Comparison of ENCODE assay signal across 9 mouse cellular contexts in the genomic region with DNA sequence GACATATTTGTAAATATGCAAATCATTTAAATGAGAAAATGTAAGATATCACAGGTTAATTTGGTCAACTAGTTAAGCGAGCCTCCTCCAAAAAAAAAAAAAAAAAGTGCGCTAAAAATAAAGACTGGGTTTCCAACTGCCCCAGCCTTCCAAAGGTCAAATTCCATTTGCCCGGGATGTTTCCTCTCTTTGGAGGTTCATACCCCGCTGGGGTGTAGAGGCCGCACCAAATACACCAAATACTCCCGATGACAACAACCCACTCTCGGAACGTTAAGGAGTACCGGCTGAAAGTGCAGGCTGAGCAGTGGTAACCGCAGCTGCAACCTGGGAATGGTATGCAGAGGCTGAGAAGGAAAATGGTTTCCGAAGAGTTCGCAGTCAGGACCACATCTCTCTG. TPM values are rescaled to one million over a fixed set of nuclear protein-coding genes. Genes with fewer than 3 reads are reported as not detected.
DNase-seq lines count a peak whose midpoint lies in the region; ATAC-seq lines count a peak whose summit lies in the region.
"Had no signal": no experiment of that assay in that cellular context is flagged by ENCODE, and none has a peak within 500 bp of the region (broad histone marks: within the 10 kb centered on the region; RNA-seq: fewer than 3 reads in every experiment).

No protein-coding gene starts in this region.

- H3K27ac ChIP-seq in heart, embryonic 14.5 days (replicated peaks in 1 of 2; ENCODE audit: control insufficient read depth in 1 of 2, insufficient read depth in 1 of 2, low read depth in 2 of 2, low read length in 2 of 2) = no peak overlapping the region
- no peak overlapping the region for H3K27ac ChIP-seq in neural tube, embryonic 11.5 days (ENCODE audit: low read depth, low read length)
- H3K27ac ChIP-seq in liver, embryonic 11.5 days (ENCODE audit: low read depth, low read length) = no peak overlapping the region

- no peaks in the 10 kb centered on the region for H3K27me3 ChIP-seq in heart, embryonic 14.5 days (ENCODE audit: control insufficient read depth, insufficient read depth, low read length)
- H3K27me3 ChIP-seq in neural tube, embryonic 11.5 days (ENCODE audit: control insufficient read depth, insufficient read depth, low read length) = no peaks in the 10 kb centered on the region
- no peaks in the 10 kb centered on the region for H3K27me3 ChIP-seq in liver, embryonic 11.5 days (replicated peaks; ENCODE audit: control insufficient read depth, insufficient read depth, low read length)

- peak overlapping the region; percentile 61 for H3K4me2 ChIP-seq in heart, embryonic 14.5 days (ENCODE audit: low read length)
- peak overlapping the region; percentile 3; the same call in 1 of the 2 replicates for H3K4me2 ChIP-seq in neural tube, embryonic 11.5 days (ENCODE audit: low read depth)
- H3K4me2 ChIP-seq in liver, embryonic 11.5 days = peak overlapping the region; percentile 19

- H3K4me3 ChIP-seq in heart, embryonic 14.5 days (ENCODE audit: control insufficient read depth in 1 of 2, insufficient read depth in 1 of 2, low read depth in 1 of 2, low read length in 2 of 2) = peak overlapping the region; percentile 19 to 21; a peak in 3 of 4 replicates
- no peak overlapping the region for H3K4me3 ChIP-seq in neural tube, embryonic 11.5 days (ENCODE audit: low read depth, low read length)
- no peak overlapping the region for H3K4me3 ChIP-seq in liver, embryonic 11.5 days (ENCODE audit: low read depth, low read length)

- H3K36me3 ChIP-seq in heart, embryonic 14.5 days (ENCODE audit: control insufficient read depth, insufficient read depth, low read length) = no peaks in the 10 kb centered on the region
- H3K36me3 ChIP-seq in neural tube, embryonic 11.5 days (ENCODE audit: control insufficient read depth, insufficient read depth, low read length) = no peaks in the 10 kb centered on the region
- H3K36me3 ChIP-seq in liver, embryonic 11.5 days (ENCODE audit: control insufficient read depth, insufficient read depth, low read length) = no peaks in the 10 kb centered on the region

- no peaks in the 10 kb centered on the region for H3K9me3 ChIP-seq in heart, embryonic 14.5 days (ENCODE audit: control insufficient read depth, low read length)
- no peaks in the 10 kb centered on the region for H3K9me3 ChIP-seq in neural tube, embryonic 11.5 days (ENCODE audit: control insufficient read depth, low read length)
- no peaks in the 10 kb centered on the region for H3K9me3 ChIP-seq in liver, embryonic 11.5 days (ENCODE audit: control insufficient read depth, low read length)

- peak overlapping the region; percentile 21; the same call in 1 of the 2 replicates for H3K9ac ChIP-seq in heart, embryonic 14.5 days (ENCODE audit: low read length)
- no peak overlapping the region for H3K9ac ChIP-seq in neural tube, embryonic 11.5 days (ENCODE audit: low read length)
- H3K9ac ChIP-seq in liver, embryonic 11.5 days (ENCODE audit: low read depth, low read length) = no peak overlapping the region

- no peak for DNase-seq in heart, postnatal 14 days
- no peak for DNase-seq in neural tube, embryonic 11.5 days (ENCODE audit: low spot score)
- DNase-seq in neural tube, embryonic 10.5 days (ENCODE audit: extremely low spot score, low spot score) = no peak
- no peak for DNase-seq in liver, embryonic 11.5 days (ENCODE audit: low spot score)
- no peak for DNase-seq in ovary, postnatal 14 days (ENCODE audit: low spot score)
- no peak for DNase-seq in left cerebral cortex, postnatal 4 days
- DNase-seq in right cerebral cortex, adult 18-20 months = no peak

- WGBS in heart, embryonic 14.5 days = 11% methylated on average over 12 of the region's 12 CpGs
- 34% methylated on average over 12 of the region's 12 CpGs for WGBS in neural tube, embryonic 11.5 days
- WGBS in liver, embryonic 11.5 days = 32% methylated on average over 12 of the region's 12 CpGs

- intact Hi-C loops in heart, postnatal 14 days (cut with DNase I) = no loop called here
- intact Hi-C loops in left cerebral cortex, postnatal 4 days (cut with DNase I) = no loop called here

- H3K4me1 ChIP-seq in heart, embryonic 14.5 days (ENCODE audit: control insufficient read depth in 2 of 2, insufficient read depth in 2 of 2, low read length in 2 of 2) = peaks cover 10 to 14% of the 10 kb centered on the region in 2 experiments
- H3K4me1 ChIP-seq in neural tube, embryonic 11.5 days (ENCODE audit: control insufficient read depth, insufficient read depth, low read length) = no peaks in the 10 kb centered on the region
- H3K4me1 ChIP-seq in liver, embryonic 11.5 days (replicated peaks; ENCODE audit: control insufficient read depth, insufficient read depth, low read length) = peaks cover 20% of the 10 kb centered on the region

- ATAC-seq in heart, embryonic 14.5 days (ENCODE audit: insufficient number of reproducible peaks, insufficient read depth, low FRiP score, low read depth) = no peak
- ATAC-seq in neural tube, embryonic 11.5 days (ENCODE audit: insufficient read depth, low FRiP score, low TSS enrichment) = no peak
- ATAC-seq in liver, embryonic 11.5 days (replicated peaks; ENCODE audit: low FRiP score) = no peak

RNA-seq across cellular contexts. Expression of a gene that starts 19.4 kb away (rescaled TPM):
- 21.1 and 22.2 TPM in 2 replicates for polyA plus RNA-seq in heart, embryonic 14.5 days (2014; fragmentation: Nextera tagmentation; extraction: Ambion mirVana)
- 1 to 10 TPM; 6.7 to 8.6 TPM for total RNA-seq in heart, postnatal 14 days (2021)
- polyA plus RNA-seq in neural tube, embryonic 11.5 days (2014; fragmentation: Nextera tagmentation; extraction: Ambion mirVana) = 6.1 and 9.4 TPM in 2 replicates
- polyA plus RNA-seq in liver, embryonic 11.5 days (2014; fragmentation: Nextera tagmentation; extraction: Ambion mirVana) = 5.1 and 7.0 TPM in 2 replicates
- 10 to 100 TPM; 26.0 to 30.7 TPM for total RNA-seq in left cerebral cortex, postnatal 4 days (2021)
- total RNA-seq: monocyte, adult 5-6 weeks had no signal

RNA-seq across cellular contexts. Expression of a gene that starts 45.6 kb away (rescaled TPM):
- polyA plus RNA-seq in heart, embryonic 14.5 days (2014; fragmentation: Nextera tagmentation; extraction: Ambion mirVana) = not detected in 2 replicates
- total RNA-seq in heart, postnatal 14 days (2021) = not detected
- polyA plus RNA-seq in neural tube, embryonic 11.5 days (2014; fragmentation: Nextera tagmentation; extraction: Ambion mirVana) = not detected in 2 replicates
- polyA plus RNA-seq in liver, embryonic 11.5 days (2014; fragmentation: Nextera tagmentation; extraction: Ambion mirVana) = not detected in 2 replicates
- 1 to 10 TPM; 3.5 to 4.2 TPM for total RNA-seq in left cerebral cortex, postnatal 4 days (2021)
- total RNA-seq: monocyte, adult 5-6 weeks had no signal

Comparison
In these comparisons a context has a peak if more than half of its experiments do, and no peak if none do; other contexts are left out.
1. H3K4me2 ChIP-seq: peak in every context shown above with its lines; median percentile 61 in heart, embryonic 14.5 days; 19 in liver, embryonic 11.5 days; 3 in neural tube, embryonic 11.5 days.
2. H3K4me3 ChIP-seq: peak in heart, embryonic 14.5 days (2 of 2); none in neural tube, embryonic 11.5 days (single experiment) and liver, embryonic 11.5 days (single experiment).